Mouse (Mus musculus) kidney, adult 2 months (tissue): ENCODE data around the gene Sbk2. TPM values are rescaled to one million over a fixed set of nuclear protein-coding genes. Genes with fewer than 3 reads are reported as not detected.
"Not testable (repeated sequence)": the region's sequence is repeated elsewhere in the genome, so short reads cannot be mapped to it uniquely, and the experiment has no call there.

Experiments
- DNase-seq: peaks from one replicate; pipeline ENCODE4 v3.0.0; 2021
- H3K27ac ChIP-seq: fragments of 200-500 bp; 2 replicates; pipeline ENCODE4 v1.5.1; 2012; ENCODE audit warnings: low read depth, low read length, control low read depth, inconsistent platforms; ENCODE audit not compliant: insufficient read depth
- H3K27me3 ChIP-seq: fragments of 200-500 bp; replicated peaks from 2 replicates; pipeline ENCODE4 v1.6.1; 2012; ENCODE audit warnings: mild to moderate bottlenecking, moderate library complexity, low read length, inconsistent platforms; ENCODE audit not compliant: control insufficient read depth, insufficient read depth
- H3K36me3 ChIP-seq: fragments of 200-500 bp; 2 replicates; pipeline ENCODE4 v1.6.1; 2012; ENCODE audit warnings: mild to moderate bottlenecking, moderate library complexity, low read length, inconsistent platforms; ENCODE audit not compliant: control insufficient read depth, insufficient read depth
- H3K4me1 ChIP-seq: fragments of 200-500 bp; 2 replicates; pipeline ENCODE4 v1.6.1; 2011; ENCODE audit warnings: low read length; ENCODE audit not compliant: control insufficient read depth, insufficient read depth
- H3K4me3 ChIP-seq: fragments of 200-500 bp; 2 replicates; pipeline ENCODE4 v1.5.1; 2011; ENCODE audit warnings: mild to moderate bottlenecking, low read depth, low read length, control low read depth; ENCODE audit not compliant: insufficient read depth
- CTCF ChIP-seq: fragments of 200-500 bp; conservative IDR thresholded peaks from 2 replicates; pipeline ENCODE4 v1.5.1; 2011; ENCODE audit warnings: low read depth, mild to moderate bottlenecking, control low read depth, low read length, moderate library complexity, mixed read lengths; ENCODE audit not compliant: insufficient read depth, insufficient read length
- POLR2A ChIP-seq: fragments of 200-500 bp; IDR thresholded peaks from one replicate; pipeline ENCODE4 v1.6.1; 2011; ENCODE audit warnings: low read depth, low read length, control low read depth
- WGBS: fragments of 180-500 bp; shearing (Covaris S2); methylation state at CpG from one replicate; pipeline ENCODE4 v1.1.7; 2018; 5-methylcytosine and 5-hydroxymethylcytosine counted together
- polyA plus RNA-seq: library from polyadenylated mRNA; depleted of rRNA; stranded (reverse); fragments of >200 nt; gene quantifications from 2 replicates; pipeline ENCODE4 v1.2.3, GENCODE M21; 2012; rRNA removed

Gene Sbk2
- 0.11 and 1.6 TPM in 2 replicates for polyA plus RNA-seq

DNA sequence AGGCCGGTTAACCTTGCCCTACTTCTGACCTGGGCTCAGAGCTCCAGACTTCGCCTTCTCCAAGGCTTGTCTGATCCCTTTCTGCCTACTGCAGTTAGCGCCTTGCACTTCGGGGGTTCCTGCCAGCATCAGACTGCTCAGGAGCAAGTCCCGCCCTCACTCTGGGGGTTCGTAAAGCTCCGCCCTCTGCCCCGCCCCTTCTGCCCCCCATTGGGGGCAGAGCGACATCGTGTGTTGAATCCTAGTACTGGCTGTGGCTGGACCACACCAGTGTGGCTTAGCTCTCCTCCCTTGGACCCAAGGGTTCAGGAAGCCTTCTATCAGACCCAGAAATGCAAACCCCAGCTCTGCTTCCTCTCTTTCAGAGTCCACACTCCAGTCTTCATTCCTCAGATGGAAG lies at the start of gene Sbk2:
Sbk2 (minus strand) TSS at position 135 of the 400 bp plus-strand sequence.
- TF ChIP-seq POLR2A: no peak
- TF ChIP-seq CTCF: peak; percentile 63
- Histone ChIP-seq H3K27ac (no peak within 1 kb of the TSS), H3K4me3 (no peak within 1 kb of the TSS), H3K36me3 (no peaks in the 10 kb centered on the region), H3K27me3 (no peaks in the 10 kb centered on the region), H3K4me1 (no peaks in the 10 kb centered on the region)
- DNase-seq: peak; percentile 75
- WGBS: 5% methylated on average over 10 of the region's 10 CpGs

DNA sequence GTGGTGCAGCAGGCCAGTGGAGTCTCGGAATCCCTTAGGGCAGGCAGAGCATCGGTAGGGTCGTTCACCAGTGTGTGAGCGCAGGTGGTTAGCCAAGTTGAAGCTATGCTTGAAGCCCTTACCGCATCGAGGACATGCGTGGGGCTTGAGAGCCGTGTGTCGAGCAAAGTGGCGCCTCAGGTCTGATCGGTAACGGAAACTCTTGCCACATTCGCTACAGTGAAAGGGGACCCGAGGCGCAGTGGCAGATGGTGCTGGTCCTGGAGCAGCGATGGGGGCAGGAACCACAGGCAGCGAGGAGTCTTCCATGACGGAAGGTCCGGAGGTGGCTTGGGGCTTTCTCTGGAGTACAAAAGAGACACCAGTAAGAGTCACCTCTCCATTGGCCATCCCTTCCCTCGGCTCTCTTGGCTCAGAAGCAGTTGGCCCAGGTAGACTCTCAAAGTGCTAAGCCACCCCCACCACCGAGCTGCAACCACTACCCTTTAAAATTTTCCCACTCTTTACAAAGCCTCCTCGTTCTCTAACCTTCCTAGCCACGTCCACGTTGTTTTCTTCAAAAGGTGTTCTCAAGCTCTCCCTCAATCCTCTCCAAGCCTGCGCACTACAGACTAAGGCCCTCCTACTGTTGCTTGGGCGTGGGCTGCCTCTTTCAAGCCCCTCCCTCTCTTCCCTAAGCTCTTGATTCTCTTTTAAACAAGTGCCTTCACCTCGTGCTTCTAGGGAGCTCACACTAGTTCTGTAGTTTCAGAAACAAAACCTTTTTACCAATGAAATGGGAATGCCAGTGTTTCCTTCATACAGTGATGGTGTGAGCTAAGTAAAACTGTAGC lies 48.7 kb upstream of the Sbk2 start:
- Histone ChIP-seq H3K4me1 (peaks cover 3% of the 10 kb centered on the region; the same call in 1 of the 2 replicates), H3K4me3 (no peak overlapping the region)

DNA sequence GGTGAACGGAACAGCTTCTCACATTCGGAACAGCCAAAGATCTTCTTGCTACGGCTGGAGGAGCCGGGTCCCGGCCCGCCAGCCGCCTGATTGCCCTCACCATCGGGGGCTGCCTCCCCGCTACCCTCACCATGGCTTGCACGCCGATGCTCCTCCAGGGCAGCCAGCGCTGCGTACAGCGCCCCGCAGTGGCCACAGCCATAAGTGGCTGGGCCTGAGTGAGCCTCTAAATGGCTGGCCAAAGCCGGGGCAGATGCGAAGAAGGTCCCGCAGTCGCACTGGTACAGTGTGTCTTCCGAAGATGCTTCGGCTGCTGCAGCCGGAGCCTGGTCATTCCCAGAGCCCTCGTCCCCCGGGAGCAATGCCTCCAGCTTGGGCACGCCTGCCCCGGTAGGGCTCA lies 44.0 kb upstream of the Sbk2 start:
- Histone ChIP-seq H3K4me1 (no peaks in the 10 kb centered on the region), H3K27ac (no peak overlapping the region), H3K36me3 (peaks cover 3% of the 10 kb centered on the region; the same call in 1 of the 2 replicates), H3K4me3 (no peak overlapping the region), H3K27me3 (no peaks in the 10 kb centered on the region)
- no peak for DNase-seq
- TF ChIP-seq CTCF: no peak
- no peak for TF ChIP-seq POLR2A
- 98% methylated on average over 26 of the region's 26 CpGs for WGBS

More for the DNA sequence above, 48.7 kb upstream of the Sbk2 start:
- TF ChIP-seq CTCF: no peak
- TF ChIP-seq POLR2A: no peak
- Histone ChIP-seq H3K27ac (no peak overlapping the region), H3K36me3 (peaks cover 3% of the 10 kb centered on the region; the same call in 1 of the 2 replicates), H3K27me3 (no peaks in the 10 kb centered on the region)
- DNase-seq: no peak
- WGBS: 91% methylated on average over 27 of the region's 27 CpGs

DNA sequence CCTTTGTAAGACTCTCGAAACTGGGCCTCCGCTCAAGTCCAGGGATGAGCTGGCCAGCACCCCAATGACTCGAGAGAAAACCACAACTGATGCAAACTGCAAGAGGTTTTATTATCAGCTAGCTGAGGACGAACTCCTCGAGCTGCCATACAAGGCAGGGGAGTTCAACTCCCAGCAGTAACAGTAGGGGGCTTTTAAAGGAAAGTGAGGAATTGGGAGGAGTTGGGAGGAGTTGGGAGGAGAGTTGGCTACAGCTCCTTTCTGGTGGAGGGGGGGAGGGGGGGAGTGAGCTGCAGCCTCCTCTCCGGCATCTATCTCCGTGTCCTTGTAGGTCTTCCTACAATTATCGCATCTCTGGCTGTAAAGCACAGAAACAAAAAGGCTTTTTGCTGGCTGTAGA lies 38.7 kb upstream of the Sbk2 start:
- 74% methylated on average over 8 of the region's 8 CpGs for WGBS
- DNase-seq, H3K4me1 ChIP-seq, H3K36me3 ChIP-seq, H3K4me3 ChIP-seq, H3K27ac ChIP-seq, H3K27me3 ChIP-seq: not testable (repeated sequence)

DNA sequence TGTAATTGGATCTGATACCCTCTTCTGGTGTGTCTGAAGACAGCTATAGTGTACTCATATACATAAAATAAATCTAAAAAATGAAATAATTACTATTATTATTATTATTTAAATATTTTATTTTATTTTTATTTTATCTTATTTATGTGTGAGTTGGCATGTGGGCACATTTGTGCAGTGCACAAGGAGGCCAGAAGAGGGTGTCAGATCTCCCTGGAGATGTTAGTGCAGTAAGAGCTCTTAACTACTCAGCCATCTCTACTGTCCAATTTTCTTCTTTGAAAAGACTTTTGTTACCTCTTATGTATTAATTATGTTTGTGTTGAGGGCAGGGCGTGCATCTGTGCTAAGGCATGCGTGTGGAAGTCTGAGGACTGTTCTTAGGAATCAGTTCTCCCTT lies 35.7 kb upstream of the Sbk2 start:
- 0 out of 2 replicates have a peak, but pooled peaks cover 4% of the 10 kb centered on the region for H3K4me1 ChIP-seq
- TF ChIP-seq POLR2A (no peak), CTCF (peak; percentile 52)
- WGBS: 68% methylated on average over 2 of the region's 2 CpGs
- no peaks in the 10 kb centered on the region for H3K36me3 ChIP-seq
- peak; percentile 36 for DNase-seq
- no peaks in the 10 kb centered on the region for H3K27me3 ChIP-seq
- H3K27ac ChIP-seq: no peak overlapping the region
- H3K4me3 ChIP-seq: no peak overlapping the region

DNA sequence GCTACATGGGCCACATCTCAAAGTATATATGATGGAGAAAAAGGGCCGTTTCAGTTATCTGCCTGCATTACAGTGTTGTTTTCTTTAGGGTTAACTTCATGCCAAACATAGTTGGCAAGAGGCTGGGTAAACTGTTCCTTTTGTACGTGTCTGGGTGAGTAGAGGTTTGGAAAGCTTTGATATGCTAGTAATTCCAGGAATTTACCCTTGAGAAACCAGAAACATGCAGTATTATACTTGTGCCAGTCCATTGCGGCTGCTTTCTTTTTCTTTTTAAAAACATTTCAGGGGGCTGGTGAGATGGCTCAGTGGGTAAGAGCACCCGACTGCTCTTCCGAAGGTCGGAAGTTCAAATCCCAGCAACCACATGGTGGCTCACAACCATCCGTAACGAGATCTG lies 32.7 kb upstream of the Sbk2 start:
- no peak for DNase-seq
- peak overlapping the region; percentile 4; the same call in 1 of the 2 replicates for H3K27ac ChIP-seq
- TF ChIP-seq CTCF (no peak), POLR2A (no peak)
- H3K36me3 ChIP-seq: no peaks in the 10 kb centered on the region
- H3K4me3 ChIP-seq: no peak overlapping the region
- no peaks in the 10 kb centered on the region for H3K27me3 ChIP-seq
- 49% methylated on average over 8 of the region's 8 CpGs for WGBS
- 0 out of 2 replicates have a peak, but pooled peaks cover 4% of the 10 kb centered on the region for H3K4me1 ChIP-seq

DNA sequence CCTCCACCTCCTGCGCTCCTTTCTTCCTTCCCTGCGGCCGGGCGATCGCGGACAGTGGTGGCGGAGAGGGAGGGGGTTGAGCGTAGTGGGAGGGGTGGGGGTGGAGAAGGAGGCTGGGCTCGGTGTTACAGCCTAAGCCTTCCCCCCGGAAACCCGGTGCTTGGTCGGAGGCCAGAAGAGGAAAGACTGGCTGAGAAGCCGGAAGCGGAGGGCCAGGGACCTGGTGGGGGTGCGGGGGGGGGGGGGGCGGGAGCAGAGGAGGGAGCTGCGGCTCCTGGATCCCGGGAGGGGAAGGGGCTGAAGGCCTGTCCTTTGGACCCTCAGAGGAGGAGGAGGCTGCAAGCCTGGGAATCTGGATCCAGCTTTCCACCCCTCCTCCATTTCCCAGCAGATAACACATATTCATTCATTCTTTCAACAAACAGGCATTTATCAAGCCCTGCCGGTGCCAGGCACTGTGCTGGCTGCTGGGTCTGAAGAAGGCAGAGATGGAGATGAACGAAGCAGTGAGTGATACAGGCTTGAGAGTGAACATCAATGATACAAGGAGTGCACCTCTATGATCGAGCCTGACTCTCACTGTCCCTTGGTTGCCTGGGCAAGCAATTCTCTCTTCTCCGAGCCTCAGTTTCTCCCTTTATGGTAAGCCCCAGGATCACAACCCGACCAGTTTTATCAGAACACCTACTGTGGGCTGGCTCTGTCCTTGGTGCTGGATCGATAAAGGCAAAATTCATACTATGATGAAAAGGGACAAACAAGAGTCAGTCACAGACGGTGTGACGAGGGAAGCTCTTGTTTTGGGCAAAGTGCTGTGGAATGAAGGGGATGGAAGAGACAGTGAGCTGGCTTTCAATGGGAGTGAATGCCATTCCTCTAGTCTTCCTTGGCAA lies 32.0 kb upstream of the Sbk2 start, which contains the start of gene Zfp579:
Zfp579 (minus strand) TSS at position 156 of the 893 bp plus-strand sequence.
- Histone ChIP-seq H3K4me1 (0 out of 2 replicates have a peak, but pooled peaks cover 4% of the 10 kb centered on the region), H3K36me3 (no peaks in the 10 kb centered on the region), H3K4me3 (peak within 1 kb of the TSS; percentile 97), H3K27me3 (no peaks in the 10 kb centered on the region), H3K27ac (peak within 1 kb of the TSS; percentile 7; the same call in 1 of the 2 replicates)
- DNase-seq: peak; percentile 93
- TF ChIP-seq CTCF (no peak), POLR2A (no peak)
- WGBS: 4% methylated on average over 23 of the region's 26 CpGs
